Mouse (Mus musculus): ENCODE results near the gene Dbndd2.

The Dbndd2 gene

GRCm38 (mm10) chr2:164540652-164541427, 54.9 kb downstream of the Dbndd2 start:
- DNase-seq (ENCODE audit: low spot score) = no peak

- DNase-seq (ENCODE audit: low spot score) = no peak
Measured at GRCm38 (mm10) chr2:164542132-164542531, 56.2 kb downstream of the Dbndd2 start.

- no peak for DNase-seq (ENCODE audit: low spot score)
Measured at GRCm38 (mm10) chr2:164542598-164542997, 56.7 kb downstream of the Dbndd2 start.
